ENCODE assay signal across 9 mouse cellular contexts in the genomic region with DNA sequence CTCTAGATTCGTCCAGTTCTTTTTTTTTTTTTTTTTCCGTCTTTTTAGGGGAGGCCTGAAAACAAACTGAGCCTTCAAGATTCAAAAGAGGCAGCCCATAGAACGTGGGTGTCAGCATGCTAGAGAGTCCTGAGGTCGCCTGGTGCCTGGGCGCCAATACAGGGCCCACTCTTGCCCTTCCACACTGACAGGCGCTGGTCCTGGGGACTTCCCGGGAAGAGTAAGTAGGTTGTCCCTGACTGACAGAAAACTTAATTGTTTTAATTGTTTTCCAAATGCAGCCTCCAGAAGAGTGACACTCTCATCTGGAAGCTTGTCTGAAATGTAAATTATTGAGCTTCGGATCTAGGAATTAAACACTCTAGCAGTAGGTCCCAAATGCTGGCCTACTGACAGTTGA.
DNase-seq lines count a peak whose midpoint lies in the region; ATAC-seq and TF ChIP-seq lines count a peak whose summit lies in the region.
"Had no signal": no experiment of that assay in that cellular context is flagged by ENCODE, and none has a peak within 500 bp of the region (broad histone marks: within the 10 kb centered on the region; RNA-seq: fewer than 3 reads in every experiment).

No protein-coding gene starts in this region.

- H3K27me3 ChIP-seq in embryonic facial prominence, embryonic 13.5 days = no peaks in the 10 kb centered on the region; the same call in 1 of the 2 replicates
- no peaks in the 10 kb centered on the region for H3K27me3 ChIP-seq in embryonic facial prominence, embryonic 10.5 days (replicated peaks; ENCODE audit: low read depth, poor library complexity, severe bottlenecking)
- H3K27me3 ChIP-seq in hindbrain, embryonic 15.5 days = no peaks in the 10 kb centered on the region
- H3K27me3 ChIP-seq in hindbrain, embryonic 13.5 days = no peaks in the 10 kb centered on the region
- H3K27me3 ChIP-seq in stomach, embryonic 15.5 days (replicated peaks) = no peaks in the 10 kb centered on the region
- H3K27me3 ChIP-seq in stomach, postnatal 0 days (ENCODE audit: control insufficient read depth, insufficient read depth, low read length) = no peaks in the 10 kb centered on the region
- H3K27me3 ChIP-seq: embryonic facial prominence, embryonic 12.5 days had no signal

- H3K27ac ChIP-seq in embryonic facial prominence, embryonic 13.5 days = peak overlapping the region; percentile 60; the same call in 1 of the 2 replicates
- no peak overlapping the region for H3K27ac ChIP-seq in embryonic facial prominence, embryonic 10.5 days (replicated peaks)
- no peak overlapping the region for H3K27ac ChIP-seq in hindbrain, embryonic 15.5 days (replicated peaks)
- no peak overlapping the region for H3K27ac ChIP-seq in hindbrain, embryonic 13.5 days
- no peak overlapping the region for H3K27ac ChIP-seq in stomach, embryonic 15.5 days
- H3K27ac ChIP-seq in stomach, postnatal 0 days (replicated peaks) = no peak overlapping the region
- H3K27ac ChIP-seq: embryonic facial prominence, embryonic 12.5 days had no signal

- no peak overlapping the region; the same call in 1 of the 2 replicates for H3K4me3 ChIP-seq in embryonic facial prominence, embryonic 13.5 days
- no peak overlapping the region for H3K4me3 ChIP-seq in embryonic facial prominence, embryonic 10.5 days
- no peak overlapping the region for H3K4me3 ChIP-seq in hindbrain, embryonic 15.5 days
- H3K4me3 ChIP-seq in hindbrain, embryonic 13.5 days = no peak overlapping the region
- H3K4me3 ChIP-seq in stomach, embryonic 15.5 days (replicated peaks) = no peak overlapping the region
- no peak overlapping the region for H3K4me3 ChIP-seq in stomach, postnatal 0 days (ENCODE audit: low read depth, low read length)

- H3K36me3 ChIP-seq in embryonic facial prominence, embryonic 13.5 days = no peaks in the 10 kb centered on the region
- no peaks in the 10 kb centered on the region for H3K36me3 ChIP-seq in embryonic facial prominence, embryonic 10.5 days (replicated peaks)
- no peaks in the 10 kb centered on the region for H3K36me3 ChIP-seq in hindbrain, embryonic 15.5 days
- no peaks in the 10 kb centered on the region for H3K36me3 ChIP-seq in hindbrain, embryonic 13.5 days
- H3K36me3 ChIP-seq in stomach, embryonic 15.5 days = no peaks in the 10 kb centered on the region
- H3K36me3 ChIP-seq in stomach, postnatal 0 days (ENCODE audit: control insufficient read depth, insufficient read depth, low read length) = no peaks in the 10 kb centered on the region
- H3K36me3 ChIP-seq: embryonic facial prominence, embryonic 12.5 days had no signal

- no peak for ATAC-seq in embryonic facial prominence, embryonic 13.5 days (ENCODE audit: insufficient number of reproducible peaks, insufficient read depth, low FRiP score, low TSS enrichment, low read depth)
- peak; percentile 49; the same call in 1 of the 2 replicates for ATAC-seq in hindbrain, embryonic 15.5 days (ENCODE audit: low FRiP score, low read depth)
- no peak for ATAC-seq in hindbrain, embryonic 13.5 days (ENCODE audit: low FRiP score)
- no peak for ATAC-seq in stomach, embryonic 15.5 days (ENCODE audit: insufficient read depth, low FRiP score, low read depth)
- ATAC-seq in stomach, postnatal 0 days (ENCODE audit: low FRiP score, low TSS enrichment) = no peak

- no peak for TF ChIP-seq EP300 in stomach, postnatal 0 days (optimal IDR thresholded peaks at IDR 0.05)

- no peaks in the 10 kb centered on the region for H3K9me3 ChIP-seq in embryonic facial prominence, embryonic 13.5 days
- H3K9me3 ChIP-seq in embryonic facial prominence, embryonic 10.5 days = no peaks in the 10 kb centered on the region
- H3K9me3 ChIP-seq in hindbrain, embryonic 15.5 days = no peaks in the 10 kb centered on the region
- H3K9me3 ChIP-seq in hindbrain, embryonic 13.5 days = no peaks in the 10 kb centered on the region
- H3K9me3 ChIP-seq in stomach, embryonic 15.5 days = no peaks in the 10 kb centered on the region
- H3K9me3 ChIP-seq in stomach, postnatal 0 days (ENCODE audit: control insufficient read depth, low read length) = no peaks in the 10 kb centered on the region
- H3K9me3 ChIP-seq: embryonic facial prominence, embryonic 12.5 days had no signal

- peak overlapping the region; percentile 61; the same call in 1 of the 2 replicates for H3K4me2 ChIP-seq in embryonic facial prominence, embryonic 13.5 days
- peak overlapping the region; percentile 55 for H3K4me2 ChIP-seq in hindbrain, embryonic 15.5 days
- no peak overlapping the region for H3K4me2 ChIP-seq in hindbrain, embryonic 13.5 days
- H3K4me2 ChIP-seq in stomach, embryonic 15.5 days = peak overlapping the region; percentile 62; the same call in 1 of the 2 replicates
- H3K4me2 ChIP-seq in stomach, postnatal 0 days (replicated peaks; ENCODE audit: low read depth) = no peak overlapping the region

- TF ChIP-seq CTCF in stomach, postnatal 0 days (IDR thresholded peaks at IDR 0.05; ENCODE audit: low read depth) = no peak

- WGBS in embryonic facial prominence, embryonic 13.5 days = 26% methylated on average over 8 of the region's 8 CpGs
- whole genome bisulfite sequencing in embryonic facial prominence, embryonic 10.5 days = 24% methylated on average over 8 of the region's 8 CpGs
- WGBS in hindbrain, embryonic 15.5 days = 20% methylated on average over 8 of the region's 8 CpGs
- 18% methylated on average over 8 of the region's 8 CpGs for WGBS in hindbrain, embryonic 13.5 days
- 36% methylated on average over 8 of the region's 8 CpGs for WGBS in stomach, embryonic 15.5 days
- 28% methylated on average over 8 of the region's 8 CpGs for WGBS in stomach, postnatal 0 days

- DNase-seq in embryonic facial prominence, embryonic 10.5 days (ENCODE audit: low spot score) = no peak
- no peak for DNase-seq in stomach, postnatal 0 days (ENCODE audit: low spot score)
- DNase-seq in adrenal gland, postnatal 25 days = no peak
- DNase-seq in urinary bladder, adult 18-20 months (ENCODE audit: low spot score in 2 of 2) = no peak

- peaks cover 20% of the 10 kb centered on the region; the same call in 1 of the 2 replicates for H3K4me1 ChIP-seq in embryonic facial prominence, embryonic 13.5 days
- H3K4me1 ChIP-seq in embryonic facial prominence, embryonic 10.5 days = peaks cover 20% of the 10 kb centered on the region
- H3K4me1 ChIP-seq in hindbrain, embryonic 15.5 days (replicated peaks) = 0 out of 2 replicates have a peak, but pooled peaks cover 6% of the 10 kb centered on the region
- peaks cover 8% of the 10 kb centered on the region for H3K4me1 ChIP-seq in hindbrain, embryonic 13.5 days (replicated peaks)
- H3K4me1 ChIP-seq in stomach, embryonic 15.5 days = no peaks in the 10 kb centered on the region
- H3K4me1 ChIP-seq in stomach, postnatal 0 days (replicated peaks; ENCODE audit: control insufficient read depth, insufficient read depth) = no peaks in the 10 kb centered on the region

- no peak overlapping the region for H3K9ac ChIP-seq in embryonic facial prominence, embryonic 13.5 days
- H3K9ac ChIP-seq in hindbrain, embryonic 15.5 days = no peak overlapping the region
- H3K9ac ChIP-seq in hindbrain, embryonic 13.5 days = no peak overlapping the region
- no peak overlapping the region for H3K9ac ChIP-seq in stomach, embryonic 15.5 days
- H3K9ac ChIP-seq in stomach, postnatal 0 days (ENCODE audit: low read length) = no peak overlapping the region

Comparison
In these comparisons a context has a peak if more than half of its experiments do, and no peak if none do; other contexts are left out.
1. H3K4me2 ChIP-seq: peak in embryonic facial prominence, embryonic 13.5 days (single experiment), hindbrain, embryonic 15.5 days (single experiment) and stomach, embryonic 15.5 days (single experiment); none in hindbrain, embryonic 13.5 days (single experiment) and stomach, postnatal 0 days (single experiment).